ENCODE assay signal across 8 mouse cellular contexts in the genomic region with DNA sequence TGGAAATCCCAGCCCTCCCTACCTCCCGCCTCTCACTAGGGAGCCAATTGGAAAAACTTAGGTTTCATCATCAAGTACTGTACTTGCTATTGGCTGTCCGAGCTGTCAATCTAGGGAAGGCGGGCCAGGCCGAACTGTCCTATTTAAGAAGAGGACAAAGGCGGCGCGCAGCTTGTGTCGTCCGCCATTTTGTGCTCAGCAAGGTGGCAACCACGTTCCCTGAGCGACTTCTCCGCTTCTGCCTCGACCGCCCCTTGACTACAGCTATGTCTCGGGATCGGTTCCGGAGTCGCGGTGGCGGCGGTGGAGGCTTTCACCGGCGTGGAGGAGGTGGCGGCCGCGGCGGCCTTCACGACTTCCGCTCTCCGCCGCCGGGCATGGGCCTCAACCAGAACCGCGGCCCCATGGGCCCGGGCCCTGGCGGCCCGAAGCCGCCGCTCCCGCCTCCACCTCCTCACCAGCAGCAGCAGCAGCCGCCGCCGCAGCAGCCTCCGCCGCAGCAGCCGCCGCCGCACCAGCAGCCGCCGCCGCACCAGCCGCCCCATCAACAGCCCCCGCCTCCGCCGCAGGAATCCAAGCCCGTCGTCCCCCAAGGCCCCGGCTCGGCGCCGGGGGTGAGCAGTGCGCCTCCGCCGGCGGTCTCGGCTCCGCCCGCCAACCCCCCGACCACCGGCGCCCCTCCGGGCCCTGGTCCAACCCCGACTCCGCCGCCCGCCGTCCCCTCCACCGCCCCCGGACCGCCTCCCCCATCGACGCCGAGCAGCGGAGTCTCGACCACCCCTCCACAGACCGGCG. TPM values are rescaled to one million over a fixed set of nuclear protein-coding genes. Genes with fewer than 3 reads are reported as not detected.
DNase-seq lines count a peak whose midpoint lies in the region; ATAC-seq and TF ChIP-seq lines count a peak whose summit lies in the region.

A gene (plus strand): TSS at position 174 of the 795 bp plus-strand sequence.

- H3K4me1 ChIP-seq in hindbrain, embryonic 10.5 days (replicated peaks) = peaks cover 30% of the 10 kb centered on the region
- H3K4me1 ChIP-seq in lung, postnatal 0 days (ENCODE audit: insufficient read depth, low read depth, low read length) = peaks cover 10% of the 10 kb centered on the region; the same call in 1 of the 2 replicates

- no peaks in the 10 kb centered on the region for H3K9me3 ChIP-seq in hindbrain, embryonic 10.5 days
- no peaks in the 10 kb centered on the region for H3K9me3 ChIP-seq in lung, postnatal 0 days (ENCODE audit: low read length)

- H3K36me3 ChIP-seq in hindbrain, embryonic 10.5 days = peaks cover 43% of the 10 kb centered on the region
- H3K36me3 ChIP-seq in lung, postnatal 0 days (ENCODE audit: insufficient read depth, low read length) = peaks cover 12% of the 10 kb centered on the region; the same call in 1 of the 2 replicates

- DNase-seq in MN1 (ENCODE audit: low spot score) = peak; percentile 98
- DNase-seq in cerebellum, adult 9-10 months = peak; percentile 100
- peak; percentile 99 for DNase-seq in hindbrain, embryonic 10.5 days (ENCODE audit: low spot score)
- peak; percentile 98 for DNase-seq in layer of hippocampus, adult 9-11 months
- DNase-seq in lung, postnatal 0 days (ENCODE audit: low spot score) = peak; percentile 99
- peak; percentile 100 for DNase-seq in ovary, postnatal 14 days (ENCODE audit: low spot score)
- peak; percentile 98 for DNase-seq in thymus, postnatal 14 days

- peak within 1 kb of the TSS; percentile 100 for H3K27ac ChIP-seq in hindbrain, embryonic 10.5 days
- peak within 1 kb of the TSS; percentile 96 for H3K27ac ChIP-seq in lung, postnatal 0 days (ENCODE audit: low read length)

- TF ChIP-seq CTCF in lung, postnatal 0 days (IDR thresholded peaks at IDR 0.05) = no peak

- peak; percentile 95 for ATAC-seq in frontal cortex, adult (ENCODE audit: low TSS enrichment)
- peak; percentile 96 for ATAC-seq in lung, postnatal 0 days

- under 1% methylated on average over 76 of the region's 87 CpGs for WGBS in hindbrain, embryonic 10.5 days
- whole genome bisulfite sequencing in lung, postnatal 0 days = under 1% methylated on average over 71 of the region's 87 CpGs

- H3K9ac ChIP-seq in lung, postnatal 0 days (replicated peaks; ENCODE audit: low read depth) = peak within 1 kb of the TSS; percentile 100

- H3K27me3 ChIP-seq in hindbrain, embryonic 10.5 days (ENCODE audit: insufficient read depth, poor library complexity, severe bottlenecking) = no peaks in the 10 kb centered on the region
- H3K27me3 ChIP-seq in lung, postnatal 0 days (replicated peaks; ENCODE audit: insufficient read depth, low read length) = no peaks in the 10 kb centered on the region

- H3K4me3 ChIP-seq in hindbrain, embryonic 10.5 days = peak within 1 kb of the TSS; percentile 100
- H3K4me3 ChIP-seq in lung, postnatal 0 days (ENCODE audit: low read depth, low read length) = peak within 1 kb of the TSS; percentile 100

- H3K4me2 ChIP-seq in lung, postnatal 0 days (replicated peaks; ENCODE audit: low read depth, low read length) = peak within 1 kb of the TSS; percentile 61

- TF ChIP-seq EP300 in lung, postnatal 0 days (IDR thresholded peaks at IDR 0.05) = no peak

RNA-seq across cellular contexts. Expression of the gene that starts here (rescaled TPM):
- 103 and 116 TPM in 2 replicates for polyA plus RNA-seq in hindbrain, embryonic 10.5 days (2016; fragmentation: Nextera tagmentation; extraction: Ambion mirVana)
- 51.1 and 63.3 TPM in 2 replicates for polyA plus RNA-seq in lung, postnatal 0 days (2015; fragmentation: Nextera tagmentation; extraction: Ambion mirVana)

Comparison
In these comparisons a context has a peak if more than half of its experiments do, and no peak if none do; other contexts are left out.
1. Peak in every context shown above with its lines: DNase-seq, ATAC-seq, H3K4me3 ChIP-seq and H3K27ac ChIP-seq.